Mouse (Mus musculus): ENCODE data around the gene Eif2ak4. TPM values are rescaled to one million over a fixed set of nuclear protein-coding genes. Genes with fewer than 3 reads are reported as not detected.

The Eif2ak4 gene
- 3.7 and 4.1 TPM in 2 replicates for polyA plus RNA-seq (2015; fragmentation: Nextera tagmentation; extraction: Ambion mirVana)

DNA sequence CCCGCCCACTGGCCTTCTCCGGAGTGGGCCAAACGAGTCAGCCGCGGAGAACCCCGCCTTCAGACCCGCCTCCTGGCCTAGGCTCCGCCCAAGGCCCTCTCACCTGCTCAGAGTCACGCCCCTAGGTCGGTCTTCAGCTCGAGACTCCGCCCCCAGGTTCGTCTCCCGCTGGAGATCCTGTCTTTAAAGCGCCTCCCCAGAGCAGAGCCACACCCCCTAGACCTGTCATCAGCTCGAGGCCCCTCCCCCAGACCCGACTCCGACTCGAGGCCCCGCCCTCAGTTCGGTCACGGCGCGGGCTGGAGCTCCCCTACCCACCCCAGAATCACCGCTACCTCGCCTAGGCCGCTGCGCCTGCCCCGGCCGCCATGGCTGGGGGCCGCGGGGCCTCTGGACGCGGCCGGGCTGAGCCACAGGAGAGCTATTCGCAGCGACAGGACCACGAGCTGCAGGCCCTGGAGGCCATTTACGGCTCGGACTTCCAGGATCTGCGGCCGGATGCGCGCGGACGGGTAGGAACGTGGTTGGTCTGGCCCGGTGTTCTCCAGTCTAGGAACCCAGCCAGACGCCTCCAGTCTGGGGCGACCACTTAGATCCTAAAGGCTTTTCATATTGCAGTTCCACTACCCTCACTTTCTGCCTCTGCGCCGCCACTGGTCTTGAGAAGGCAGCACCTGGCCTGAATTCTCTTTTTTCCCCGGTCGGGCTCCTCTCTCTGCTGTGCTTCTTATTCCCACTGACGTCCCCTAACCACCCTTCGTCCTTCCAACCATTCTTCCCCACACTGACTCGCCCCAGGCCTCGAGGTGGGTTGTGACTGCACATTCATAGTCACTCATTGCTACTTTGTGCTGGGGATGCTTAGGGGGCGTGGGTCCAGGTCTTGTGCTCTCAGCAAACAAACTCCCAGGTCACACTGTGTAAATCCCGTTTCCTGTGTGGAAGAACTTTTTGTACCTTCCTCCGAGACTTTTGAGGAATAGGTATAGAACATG is at the start of gene Eif2ak4:
Gene Eif2ak4 (plus strand): TSS at position 278 of the 995 bp plus-strand sequence.
- peak; percentile 99 for DNase-seq (ENCODE audit: low spot score)

DNA sequence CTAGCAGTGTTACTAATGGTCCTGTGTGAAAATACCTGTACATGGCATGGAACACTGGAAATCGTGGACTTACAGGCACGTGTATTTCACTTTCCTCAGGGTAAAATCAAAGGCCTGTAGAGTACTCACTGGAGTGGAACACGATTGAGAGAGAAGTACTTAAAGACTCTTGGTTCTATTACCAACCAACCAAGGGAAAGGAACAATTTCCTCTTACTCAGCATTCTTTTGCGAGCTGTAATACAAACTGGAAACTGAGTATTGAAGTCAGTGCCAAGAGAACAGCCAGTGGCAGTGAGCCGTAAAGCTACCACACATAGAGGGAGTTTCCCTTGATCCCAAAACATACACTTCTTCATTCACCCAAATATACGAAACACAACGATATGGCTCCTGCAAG is 47.1 kb upstream of the Eif2ak4 start:
- DNase-seq (ENCODE audit: low spot score): no peak

DNA sequence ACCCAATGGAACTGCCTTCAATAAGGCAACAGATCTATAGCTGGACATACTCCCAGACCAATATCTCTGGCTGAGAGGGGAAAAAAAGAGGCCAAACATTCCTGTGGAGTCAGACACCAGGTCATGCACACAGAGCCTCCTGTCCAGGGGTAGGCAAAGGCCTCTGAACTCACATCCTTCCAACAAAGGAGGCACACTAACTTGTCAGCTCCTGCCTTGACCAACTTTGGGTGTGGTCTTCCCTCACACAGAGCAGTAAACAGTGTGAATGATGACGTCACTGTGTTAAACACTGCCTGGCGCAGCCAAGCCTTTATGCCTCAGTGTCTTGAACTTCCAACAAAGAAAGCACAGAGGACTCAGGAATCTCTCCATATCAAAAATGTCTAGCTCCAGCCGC is 44.5 kb upstream of the Eif2ak4 start:
- no peak for DNase-seq (ENCODE audit: low spot score)

DNA sequence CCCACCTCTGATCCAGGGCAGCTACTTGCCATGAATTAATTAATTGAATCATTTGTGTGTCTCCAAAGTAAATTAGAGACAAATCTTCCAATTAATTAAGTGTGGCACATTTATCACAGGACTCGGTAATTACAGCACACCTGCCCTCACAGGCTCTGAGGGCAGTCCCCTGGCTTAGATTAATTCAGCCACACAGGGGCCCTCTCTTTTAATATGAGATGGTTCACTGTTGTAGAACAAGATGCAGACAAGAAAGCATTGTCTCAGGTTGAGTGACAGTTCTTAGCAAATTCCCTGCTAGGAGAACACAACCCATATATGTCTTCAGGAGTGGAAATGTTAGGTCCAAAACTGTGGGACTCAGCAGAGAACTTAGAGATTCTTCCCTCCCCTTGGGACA is 42.9 kb upstream of the Eif2ak4 start:
- DNase-seq (ENCODE audit: low spot score): no peak

DNA sequence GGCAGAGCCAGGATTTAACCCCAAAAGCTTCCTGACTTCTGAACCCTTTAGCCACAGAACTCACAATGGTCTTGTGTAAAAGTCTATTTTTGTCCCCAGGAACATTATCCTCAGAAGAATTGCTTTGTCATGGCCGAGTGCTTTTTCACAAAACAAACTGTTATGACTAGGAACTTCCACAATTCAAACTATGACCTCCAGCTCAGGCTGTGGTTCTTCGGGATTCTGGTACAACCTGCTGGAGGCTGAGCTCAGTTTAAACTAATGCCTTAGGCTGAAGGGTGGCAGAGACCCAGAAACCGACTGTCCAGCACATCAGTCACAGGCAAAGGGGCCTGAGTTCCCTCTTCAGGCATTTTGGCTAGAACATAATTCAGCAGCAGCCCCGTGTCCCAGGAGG is 34.9 kb upstream of the Eif2ak4 start:
- DNase-seq (ENCODE audit: low spot score): no peak

DNA sequence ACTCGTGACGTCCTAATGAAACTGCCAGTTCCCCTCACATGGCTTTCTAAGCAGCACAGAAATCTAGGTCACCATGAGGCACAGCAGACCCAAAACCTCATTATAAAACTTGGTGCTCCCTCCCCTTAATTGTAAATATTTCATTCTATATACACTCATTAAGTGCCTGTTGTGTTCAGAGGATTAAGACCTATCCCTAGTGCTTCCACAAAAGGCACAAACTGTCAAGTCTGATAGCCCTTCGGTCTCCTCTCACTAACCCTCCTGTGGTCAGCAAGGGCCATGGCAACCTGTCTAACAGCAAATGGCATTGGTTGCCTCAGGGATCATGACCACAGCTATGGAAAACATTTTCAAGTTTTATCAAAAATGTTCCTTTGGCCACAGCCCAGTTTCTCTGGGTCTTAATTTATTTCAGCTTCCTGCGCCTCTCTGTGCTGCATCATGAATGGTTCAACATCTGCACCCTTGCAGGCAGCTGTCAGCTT is 34.5 kb upstream of the Eif2ak4 start:
- DNase-seq (ENCODE audit: low spot score): no peak

DNA sequence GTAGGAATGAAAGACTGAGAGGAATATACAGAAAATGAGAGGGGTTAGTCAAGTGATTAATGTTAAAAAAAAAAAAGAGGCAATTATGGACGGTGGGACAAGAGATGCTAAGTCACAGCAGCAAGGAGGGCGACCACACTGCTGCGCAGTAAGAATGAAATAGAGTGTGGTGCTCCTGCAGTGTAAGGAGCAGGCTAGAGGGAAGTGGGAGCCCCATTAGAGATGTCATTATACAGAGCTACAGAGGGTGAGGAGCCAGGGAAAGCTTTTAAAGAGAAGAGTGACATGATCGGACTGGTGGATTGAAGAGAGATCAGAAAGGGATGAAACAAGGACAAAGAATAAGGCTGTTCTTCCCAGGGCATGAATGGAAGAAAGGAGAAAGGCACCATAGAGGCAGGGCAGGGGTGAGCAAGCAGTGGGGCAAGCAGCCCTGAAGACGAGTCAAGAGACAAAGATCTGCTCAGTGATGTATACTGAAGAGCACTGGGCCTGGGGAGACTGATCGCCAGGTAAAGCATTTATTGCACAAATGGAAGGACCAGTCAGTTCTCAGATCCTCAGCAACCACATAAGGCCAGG is 33.2 kb upstream of the Eif2ak4 start:
- no peak for DNase-seq (ENCODE audit: low spot score)

DNA sequence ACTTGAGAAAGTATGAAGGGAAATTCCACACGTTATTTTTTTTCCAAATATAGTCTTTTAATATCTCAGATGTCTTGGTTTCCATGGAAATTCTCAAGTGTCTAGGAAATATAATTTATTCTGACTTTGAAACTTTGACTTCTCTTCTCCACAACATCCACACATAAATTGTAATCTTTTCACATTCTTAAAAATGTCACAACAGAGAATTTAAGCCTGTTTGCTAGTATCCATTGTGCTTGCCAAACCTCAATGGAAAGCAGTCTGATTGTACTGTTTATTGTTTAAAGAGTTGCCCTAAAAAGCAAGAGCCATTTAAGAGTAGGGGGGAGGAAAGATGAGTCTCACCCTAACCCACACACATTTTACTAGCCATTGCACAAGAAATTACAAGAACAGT is 16.6 kb upstream of the Eif2ak4 start:
- no peak for DNase-seq (ENCODE audit: low spot score)

DNA sequence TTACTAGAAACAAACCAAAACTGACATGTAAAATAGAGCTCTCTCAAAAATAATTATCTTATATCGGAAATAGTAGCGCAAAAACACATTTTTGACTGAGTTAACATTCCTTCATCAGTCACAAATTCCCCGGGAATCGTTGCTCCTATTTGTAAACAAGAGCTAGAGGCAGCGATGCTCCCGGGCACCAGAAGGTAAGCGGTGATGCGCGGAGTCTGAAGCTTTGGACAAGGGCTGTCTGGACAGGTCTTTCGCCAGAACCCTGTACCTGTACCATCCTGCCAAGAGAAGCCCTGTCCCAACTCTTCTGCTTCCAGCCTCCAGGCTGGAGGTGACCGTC is 15.9 kb upstream of the Eif2ak4 start:
- no peak for DNase-seq (ENCODE audit: low spot score)

DNA sequence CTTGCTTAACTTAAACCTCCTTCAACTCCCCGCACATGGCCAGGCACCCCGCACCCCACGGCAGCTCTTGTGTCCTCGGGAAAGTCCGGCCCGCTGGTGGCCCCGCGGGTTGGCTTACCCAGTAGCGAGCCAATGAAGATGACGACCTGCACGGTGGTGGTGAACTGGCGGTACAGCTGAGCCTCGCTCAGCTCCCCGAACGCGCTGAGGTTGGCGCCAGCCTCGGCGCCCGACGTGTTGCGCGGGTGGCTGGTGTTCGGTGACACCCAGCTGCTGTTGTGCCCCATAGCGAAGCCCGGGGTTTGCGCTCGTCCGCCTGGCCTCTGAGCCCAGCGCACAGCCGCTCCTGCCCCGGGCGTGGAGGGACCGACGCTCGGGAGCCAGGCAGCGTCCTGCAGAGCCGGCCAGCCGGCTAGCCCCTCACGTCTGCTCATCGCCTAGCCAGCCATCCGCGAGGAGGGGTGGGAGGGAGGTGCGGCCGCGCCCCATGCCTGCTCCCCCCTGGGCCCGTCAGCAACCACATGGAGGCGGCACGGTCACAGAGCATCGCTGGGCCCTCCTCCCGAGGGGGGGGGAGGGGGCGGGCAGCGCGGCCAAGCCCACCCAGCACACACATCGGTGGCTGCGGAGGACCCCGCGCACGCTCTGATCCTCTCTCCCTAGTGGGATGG is 15.4 kb upstream of the Eif2ak4 start, which contains the start of gene Gpr176:
Gene Gpr176 (minus strand): TSS at position 519 of the 671 bp plus-strand sequence.
- DNase-seq (ENCODE audit: low spot score): peak; percentile 37

DNA sequence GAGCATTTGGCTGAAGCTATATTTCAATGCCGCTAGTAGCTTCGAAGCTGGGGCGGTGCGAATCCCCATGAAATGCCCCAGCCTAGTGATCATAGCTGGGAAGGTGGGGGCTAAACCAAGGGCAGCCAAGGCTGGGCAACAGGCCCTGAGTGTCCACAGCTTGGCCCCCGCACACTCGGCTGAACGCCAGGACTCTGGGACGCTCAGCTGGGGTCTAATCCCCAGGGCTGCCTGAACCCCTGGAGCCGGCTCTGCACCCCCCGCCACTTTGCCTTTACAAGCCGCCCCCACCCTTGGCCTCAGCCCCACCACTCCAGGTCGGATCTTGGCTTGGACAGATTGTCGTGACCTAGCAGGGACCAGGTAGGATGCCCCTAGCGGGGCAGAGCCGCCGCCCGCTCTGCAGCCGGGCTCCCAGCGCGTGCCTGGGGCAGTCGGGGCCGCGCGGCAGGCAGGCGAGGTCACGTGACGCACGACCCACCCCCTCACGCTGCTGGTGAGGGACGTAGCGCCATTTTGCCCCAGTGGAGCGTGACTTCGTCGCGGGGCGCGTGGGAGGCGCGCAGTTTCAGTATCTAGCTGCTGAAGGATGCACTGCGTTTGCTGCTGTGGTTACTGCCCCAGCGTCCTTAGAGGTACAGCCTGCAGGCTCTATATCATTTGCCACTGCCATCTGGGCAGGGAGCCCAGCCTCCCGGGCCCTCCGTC is 14.7 kb upstream of the Eif2ak4 start:
- DNase-seq (ENCODE audit: low spot score): peak; percentile 79

DNA sequence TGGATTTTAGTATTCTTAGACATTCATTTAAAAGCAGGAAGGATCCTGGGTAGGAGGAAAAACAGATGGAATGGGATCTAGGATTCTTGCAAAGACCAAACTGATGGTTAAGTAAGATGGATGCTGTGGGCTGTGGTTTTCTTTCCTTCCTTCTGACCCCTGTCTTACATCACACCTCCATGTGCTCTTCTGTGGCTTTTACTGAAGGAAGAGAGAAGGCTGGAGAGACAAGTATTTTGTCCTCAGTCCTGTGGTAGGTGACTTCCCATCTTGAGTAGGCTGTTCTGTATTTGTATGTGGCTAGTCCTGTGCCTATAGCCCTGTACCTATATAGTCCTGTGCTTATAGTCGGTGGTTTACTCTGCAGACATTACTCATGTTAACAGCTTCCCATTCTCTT is 12.9 kb upstream of the Eif2ak4 start:
- no peak for DNase-seq (ENCODE audit: low spot score)

DNA sequence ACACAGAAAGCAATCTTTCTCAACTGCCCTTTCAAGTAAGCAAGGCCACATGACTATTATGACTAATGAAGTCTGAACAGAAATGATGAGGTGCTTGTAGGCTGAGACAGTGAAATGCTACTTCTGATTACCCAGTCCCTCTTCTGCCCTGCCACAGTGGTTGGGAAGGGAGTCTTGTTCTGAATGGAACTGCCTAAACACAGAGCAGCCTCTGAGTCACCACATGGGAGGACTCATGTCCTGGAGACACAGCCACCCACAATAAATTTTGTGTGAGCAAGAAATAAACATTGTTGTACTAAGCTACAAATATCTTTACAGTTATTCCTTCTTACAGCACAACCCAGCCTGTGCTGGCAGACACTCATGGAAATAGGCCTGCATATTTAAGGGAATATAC is 12.5 kb upstream of the Eif2ak4 start:
- no peak for DNase-seq (ENCODE audit: low spot score)

DNA sequence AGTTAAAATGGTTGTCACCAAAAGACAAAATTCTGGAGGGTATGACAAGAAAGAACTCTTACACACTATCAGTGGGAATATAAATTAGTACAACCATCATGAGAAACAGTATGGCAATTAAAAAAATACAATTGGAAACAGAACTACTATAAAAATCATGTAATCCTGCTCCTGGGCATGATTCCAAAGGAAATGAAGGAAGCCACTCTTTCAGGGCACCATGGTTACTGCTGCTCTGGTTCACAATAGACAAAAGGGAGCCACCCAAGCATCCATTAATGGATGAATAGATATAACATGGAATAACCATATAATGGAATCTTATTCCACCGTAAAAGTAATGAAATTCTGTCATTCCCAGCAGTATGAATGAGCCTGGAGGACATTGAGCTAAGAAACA is 8.7 kb upstream of the Eif2ak4 start:
- no peak for DNase-seq (ENCODE audit: low spot score)

DNA sequence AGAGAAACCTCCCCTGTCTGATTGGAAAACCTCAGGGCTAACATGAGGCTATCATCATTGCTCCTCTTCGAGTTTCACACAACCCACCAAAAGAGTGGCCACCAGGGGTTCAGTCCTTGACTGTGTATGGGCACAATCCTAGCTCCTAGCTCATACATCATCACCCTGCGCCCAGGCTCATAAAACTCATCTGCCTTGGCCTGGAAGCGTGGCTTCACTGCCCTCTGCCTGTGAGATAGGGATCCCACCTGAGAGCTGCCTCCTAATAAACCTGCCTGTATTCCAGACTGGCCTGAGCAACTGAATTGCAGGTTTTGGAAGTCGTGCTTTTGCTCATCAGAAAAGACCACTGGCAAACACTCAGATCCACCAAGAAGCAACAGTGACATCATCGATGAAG is 5.0 kb upstream of the Eif2ak4 start:
- no peak for DNase-seq (ENCODE audit: low spot score)

DNA sequence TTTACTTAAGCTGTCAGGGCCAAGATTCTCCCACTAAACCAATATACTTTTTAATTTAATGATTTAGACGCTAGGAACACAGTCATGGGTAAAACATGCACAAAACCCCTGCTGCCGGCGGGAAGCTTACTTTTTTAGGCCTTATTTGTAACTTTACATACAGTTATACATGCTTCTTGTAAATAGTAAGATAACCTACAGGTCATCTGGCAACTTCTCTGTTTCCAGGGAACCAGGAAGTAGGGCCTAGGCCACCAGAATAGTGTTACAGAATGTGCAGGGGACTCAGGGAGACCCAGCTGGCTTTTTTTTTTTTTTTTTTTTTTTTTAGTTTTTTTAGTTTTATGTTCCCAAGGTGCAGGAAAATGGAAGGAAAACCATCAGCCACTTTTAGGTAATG is 1.2 kb downstream of the Eif2ak4 start:
- no peak for DNase-seq (ENCODE audit: low spot score)

DNA sequence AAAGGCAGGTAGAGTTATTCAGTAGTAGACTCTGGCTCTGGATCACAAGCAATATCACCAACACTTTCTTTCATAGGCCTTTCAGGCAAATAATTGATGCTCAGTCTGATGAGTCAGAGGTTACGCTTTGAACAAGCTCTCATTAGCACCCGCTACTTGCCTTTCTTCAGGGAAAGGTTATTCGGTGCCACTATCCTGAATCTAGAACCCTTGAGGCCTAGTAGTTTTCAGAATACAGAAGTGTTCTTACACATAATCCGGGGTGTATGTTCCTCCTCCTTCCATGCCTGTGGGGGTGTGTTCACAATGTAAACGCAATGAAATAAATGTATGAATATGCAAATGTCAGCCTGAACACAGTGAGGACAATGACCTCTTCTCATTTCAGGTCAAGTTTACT is 1.7 kb downstream of the Eif2ak4 start:
- no peak for DNase-seq (ENCODE audit: low spot score)

DNA sequence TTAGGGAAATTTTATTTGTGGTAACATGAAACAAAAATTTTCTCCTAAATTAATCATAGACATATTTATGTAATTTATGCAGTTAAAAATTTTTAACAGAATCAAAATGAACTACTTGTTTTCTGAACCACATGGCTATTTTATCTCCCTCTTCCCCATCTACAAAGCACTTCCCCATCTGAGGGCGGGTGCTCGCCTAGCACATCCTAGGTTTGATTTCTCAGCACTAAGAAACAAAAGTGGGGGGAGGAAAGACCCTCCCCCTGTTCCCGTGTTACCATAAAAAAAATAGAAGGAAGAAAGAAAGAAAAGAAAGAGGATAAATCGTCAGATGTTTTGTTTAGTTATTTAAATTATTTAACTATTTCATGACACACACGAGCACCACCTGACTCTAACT is 2.8 kb downstream of the Eif2ak4 start:
- DNase-seq (ENCODE audit: low spot score): no peak

DNA sequence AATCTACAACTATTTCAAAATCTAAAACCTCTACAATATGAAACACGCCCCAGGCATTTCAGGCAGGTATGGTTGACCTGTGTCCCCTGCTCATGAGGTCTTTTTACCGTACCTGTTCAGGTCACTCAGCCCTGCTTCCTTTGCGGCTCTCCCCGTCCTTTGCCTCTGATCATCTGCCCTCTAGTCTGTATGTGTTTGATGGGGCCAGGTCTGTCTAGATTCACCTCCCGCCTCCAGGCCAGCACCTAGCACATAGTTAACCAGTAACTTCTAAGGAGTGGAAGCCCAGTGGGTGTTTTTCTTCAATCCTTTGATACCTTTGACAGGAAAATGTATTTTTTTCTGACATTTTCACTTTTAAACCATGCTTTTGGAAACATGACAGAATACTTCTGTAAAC is 11.3 kb downstream of the Eif2ak4 start:
- no peak for DNase-seq (ENCODE audit: low spot score)

DNA sequence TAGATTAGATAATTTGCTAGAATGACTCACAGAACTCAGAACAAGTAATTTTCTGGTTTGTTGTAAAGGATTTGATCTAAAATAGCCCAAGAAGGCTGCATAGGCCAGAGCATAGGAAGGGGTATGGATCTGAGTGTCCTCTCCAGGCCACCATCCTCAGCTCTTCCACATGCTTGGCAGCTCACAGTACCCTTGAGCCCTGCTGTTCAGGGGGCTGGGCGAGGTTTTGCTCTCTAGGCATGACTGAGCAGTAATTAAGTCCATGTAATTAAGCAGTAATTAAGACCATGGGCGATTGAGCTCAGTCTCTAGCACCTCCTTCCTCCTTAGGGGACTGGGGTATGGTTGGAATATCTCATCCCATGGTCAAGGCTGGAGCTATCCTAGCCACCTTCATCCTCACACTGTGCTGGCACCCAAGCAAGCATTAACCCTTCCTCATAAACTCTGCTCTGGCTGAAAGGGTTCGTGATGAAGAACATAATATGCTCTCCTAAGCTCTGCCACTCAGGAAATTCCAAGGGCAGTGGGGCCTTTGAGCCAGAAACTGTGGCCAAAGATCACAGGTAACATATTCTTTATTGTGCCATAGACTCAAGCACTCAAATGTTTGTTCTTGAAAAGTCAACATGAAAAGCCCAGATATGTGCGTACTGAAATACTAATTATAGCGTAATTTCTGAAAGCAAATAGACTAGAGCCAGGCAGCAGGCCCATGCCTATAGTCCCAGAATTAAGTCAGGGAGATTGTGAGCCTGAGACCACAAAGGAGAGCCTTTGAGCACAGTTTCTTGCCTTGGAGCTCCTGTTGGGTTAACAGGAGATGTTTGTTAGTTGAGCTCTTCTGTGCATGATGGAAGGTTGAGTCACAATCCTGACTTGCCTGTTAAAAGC is 13.7 kb downstream of the Eif2ak4 start:
- no peak for DNase-seq (ENCODE audit: low spot score)

Data from thymus, postnatal 0 days (tissue).